Mouse (Mus musculus) mature B cell (primary cell): ENCODE measurements around the gene Tubgcp6.

ENCODE experiments used
- in situ Hi-C: fragments of 300-500 bp; cut with MboI; formaldehyde crosslinking; loops from 2 replicates; pipeline ENCODE4 v1.14.3; 2019

Gene Tubgcp6

GRCm38 (mm10) chr15:89063536-89063935, 59.4 kb downstream of the Tubgcp6 start:
- in situ Hi-C loops: no loop called here

GRCm38 (mm10) chr15:89063001-89063400, 59.9 kb downstream of the Tubgcp6 start:
- in situ Hi-C loops: no loop called here

GRCm38 (mm10) chr15:89062518-89062910, 60.4 kb downstream of the Tubgcp6 start:
- in situ Hi-C loops: no loop called here

GRCm38 (mm10) chr15:89061761-89062517, 61.0 kb downstream of the Tubgcp6 start:
- in situ Hi-C loops: no loop called here

GRCm38 (mm10) chr15:89060811-89061460, 62.0 kb downstream of the Tubgcp6 start:
- in situ Hi-C loops: no loop called here

- in situ Hi-C loops: no loop called here
These were observed 62.8 kb downstream of the Tubgcp6 start for GRCm38 (mm10) chr15:89060032-89060681.

- in situ Hi-C loops: no loop called here
These were observed 63.6 kb downstream of the Tubgcp6 start, which contains the start of gene Panx2 for GRCm38 (mm10) chr15:89059161-89059931. TSS of gene Panx2 (plus strand) at chr15:89059734.

GRCm38 (mm10) chr15:89058736-89059135, 64.2 kb downstream of the Tubgcp6 start:
- in situ Hi-C loops: no loop called here

GRCm38 (mm10) chr15:89054666-89055065, 68.2 kb downstream of the Tubgcp6 start:
- in situ Hi-C loops: no loop called here
